Mouse (Mus musculus) hindlimb bud, embryonic 11.5 days (tissue): Measurements from ENCODE around the gene Olfr78.

ENCODE experiments used
- DNase-seq: peaks from one replicate; pipeline ENCODE4 v3.0.0-alpha.2; 2012; ENCODE audit warnings: low read depth, low spot score; ENCODE audit errors: extremely low spot score

Gene Olfr78

DNA sequence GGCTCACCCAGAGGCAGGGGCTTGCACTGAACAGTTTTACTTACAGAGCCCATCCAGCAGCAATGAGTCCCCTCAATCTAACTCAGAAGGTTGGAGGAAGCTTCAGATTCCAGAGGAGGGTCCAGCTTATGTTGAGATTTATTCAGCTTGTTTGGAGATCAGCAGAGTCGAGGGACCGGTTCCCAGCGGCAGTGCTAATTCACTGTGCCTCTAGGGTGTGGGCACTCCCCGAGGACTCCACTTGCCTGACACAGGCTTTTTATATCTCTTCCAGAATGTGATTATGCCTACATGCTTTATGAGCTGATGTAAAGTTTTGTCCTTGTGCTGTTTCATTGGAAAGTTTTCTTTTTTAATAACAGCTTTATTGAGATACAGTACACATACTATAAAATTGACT lies at the start of gene Olfr78, which contains the start of gene Olfr560:
Olfr78 (minus strand) TSS at position 206 of the 400 bp plus-strand sequence.
Olfr560 (minus strand) TSS at position 101 of the 400 bp plus-strand sequence.
- no peak for DNase-seq

DNA sequence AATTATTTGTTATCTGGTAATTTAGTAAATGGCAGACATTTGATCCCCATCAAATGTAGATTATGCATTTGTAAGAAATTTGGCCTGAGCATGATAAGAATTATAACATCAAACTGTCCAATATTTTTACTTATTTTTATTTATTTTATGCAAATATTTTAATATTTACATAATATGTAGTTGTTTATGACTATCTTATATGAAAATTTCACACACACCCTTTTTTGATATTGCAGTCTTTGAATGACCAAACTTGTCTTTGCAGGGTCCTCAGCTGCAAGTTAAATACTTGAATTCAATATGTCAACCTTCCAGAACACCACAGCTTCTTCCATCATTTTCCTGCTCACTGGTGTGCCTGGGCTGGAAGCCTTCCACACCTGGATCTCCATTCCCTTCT lies 43.9 kb upstream of the Olfr78 start, which contains the start of gene Olfr564:
Olfr564 (plus strand) TSS at position 301 of the 400 bp plus-strand sequence.
- no peak for DNase-seq

DNA sequence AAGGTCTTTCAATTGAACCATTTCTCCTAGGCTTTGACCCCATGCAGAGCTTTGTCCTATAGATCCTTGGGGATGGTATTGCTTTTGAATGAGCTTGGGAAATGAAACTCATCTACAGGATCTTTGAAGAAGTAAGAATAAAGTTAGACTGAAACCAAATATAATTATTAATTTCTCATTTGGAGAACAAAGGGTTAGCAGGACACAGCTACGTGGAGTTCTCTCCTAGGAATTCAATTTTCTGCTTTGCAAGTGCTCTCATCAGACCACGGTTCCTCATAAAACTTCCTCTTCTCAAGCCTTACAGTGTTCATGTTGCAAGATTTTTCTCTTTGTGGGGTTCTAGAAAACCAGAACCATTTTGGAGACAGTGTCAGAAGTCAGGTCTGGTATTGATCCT lies 11.7 kb upstream of the Olfr78 start, which contains the start of gene Olfr561:
Olfr561 (plus strand) TSS at position 301 of the 400 bp plus-strand sequence.
- DNase-seq = no peak

DNA sequence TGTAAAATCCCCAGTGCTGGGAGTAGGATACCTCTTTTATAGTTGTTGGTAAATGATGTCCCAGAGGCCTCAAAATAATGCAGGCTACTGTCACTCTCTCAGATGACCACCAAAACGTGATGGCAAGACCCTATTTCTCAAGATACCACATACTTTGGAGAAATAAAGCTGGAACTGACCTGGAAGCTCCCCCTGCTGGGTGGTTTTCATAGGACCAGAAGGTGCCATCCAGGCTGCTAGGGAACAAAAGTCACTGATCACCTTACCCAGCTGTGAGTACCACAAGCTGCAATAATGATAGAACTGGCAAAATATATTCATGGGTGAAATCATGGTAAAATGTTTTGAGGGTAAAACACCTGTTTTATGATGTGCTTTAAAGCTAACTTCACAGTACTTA lies 7.2 kb downstream of the Olfr78 start:
- DNase-seq = no peak

DNA sequence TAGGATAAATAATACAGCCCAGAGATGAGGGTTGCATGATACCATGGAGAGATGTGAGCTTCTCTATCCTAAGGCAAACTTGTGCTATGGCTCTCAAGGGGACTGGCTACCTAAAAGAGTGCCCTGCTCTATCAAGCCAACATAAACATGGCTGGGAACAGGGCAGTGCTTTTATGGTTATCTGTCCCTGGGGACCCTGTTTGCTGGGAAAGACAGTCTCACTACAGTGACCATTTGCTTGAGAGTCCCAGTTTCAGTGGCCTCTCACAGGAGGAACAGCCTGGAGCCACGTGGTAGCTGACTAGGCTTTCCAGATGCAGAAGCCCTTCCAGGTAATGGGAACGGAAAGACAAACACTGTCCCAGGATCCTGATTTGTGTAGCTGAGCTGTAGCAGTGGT lies 21.6 kb downstream of the Olfr78 start:
- no peak for DNase-seq

DNA sequence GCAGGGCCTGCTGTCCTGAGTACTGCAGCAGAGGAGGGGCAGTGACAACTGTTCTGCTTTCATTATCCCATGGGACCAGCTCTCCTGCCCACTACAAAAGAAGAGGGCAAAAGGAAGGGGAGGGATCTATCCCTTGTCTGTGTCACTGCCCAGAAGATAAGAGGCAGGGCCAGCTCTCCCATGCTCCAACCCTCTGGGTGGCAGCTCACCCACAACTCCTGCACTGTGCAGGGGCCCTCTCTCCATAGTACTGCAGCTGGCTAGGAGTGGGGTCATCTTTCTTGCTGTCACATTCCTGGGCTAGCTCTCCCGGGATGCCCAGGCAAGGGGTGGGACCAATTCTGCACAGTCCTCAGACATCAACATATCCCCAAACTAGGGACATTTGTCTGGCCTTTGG lies 25.5 kb downstream of the Olfr78 start:
- DNase-seq = no peak

DNA sequence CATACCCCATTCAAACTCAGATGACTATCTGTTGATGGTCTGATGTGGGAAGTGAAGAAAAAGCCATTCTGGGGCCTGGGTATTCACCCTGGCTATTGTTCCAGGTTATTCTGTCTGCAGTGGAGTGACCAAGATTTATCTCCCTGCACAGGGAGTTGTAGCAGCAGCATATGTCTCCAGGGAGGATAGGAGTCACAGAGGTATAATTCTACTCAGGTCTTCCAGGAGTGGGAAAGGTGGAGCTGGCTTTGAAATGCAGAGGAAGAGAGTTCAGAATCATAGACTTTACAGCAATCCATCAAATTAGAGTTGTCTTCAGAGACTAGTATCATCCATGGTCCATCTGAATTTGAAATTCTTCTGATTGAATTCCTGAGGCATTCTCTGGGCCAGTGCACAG lies 31.9 kb downstream of the Olfr78 start, which contains the start of gene Olfr559:
Olfr559 (minus strand) TSS at position 101 of the 400 bp plus-strand sequence.
- no peak for DNase-seq

DNA sequence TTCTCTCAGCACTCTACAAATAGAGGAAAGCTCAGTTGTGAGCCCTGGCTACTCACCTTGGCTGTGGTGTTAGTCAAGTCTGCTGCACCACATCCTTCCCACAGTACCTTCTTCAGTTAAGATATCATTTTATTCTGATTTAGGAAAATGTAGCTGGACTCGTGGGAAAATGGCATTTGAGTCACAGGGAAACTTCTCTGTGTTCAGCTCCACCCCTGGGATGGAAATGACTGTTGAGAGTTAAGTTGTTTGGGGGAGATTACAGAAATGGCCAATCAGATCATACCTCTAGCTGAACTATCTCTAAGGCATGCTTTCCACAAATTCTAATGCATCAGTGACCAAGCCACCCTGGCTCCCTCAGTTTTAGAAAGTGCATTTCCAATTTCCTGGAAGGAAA lies 40.3 kb downstream of the Olfr78 start, which contains the start of gene Olfr33:
Olfr33 (minus strand) TSS at position 101 of the 400 bp plus-strand sequence.
- no peak for DNase-seq

DNA sequence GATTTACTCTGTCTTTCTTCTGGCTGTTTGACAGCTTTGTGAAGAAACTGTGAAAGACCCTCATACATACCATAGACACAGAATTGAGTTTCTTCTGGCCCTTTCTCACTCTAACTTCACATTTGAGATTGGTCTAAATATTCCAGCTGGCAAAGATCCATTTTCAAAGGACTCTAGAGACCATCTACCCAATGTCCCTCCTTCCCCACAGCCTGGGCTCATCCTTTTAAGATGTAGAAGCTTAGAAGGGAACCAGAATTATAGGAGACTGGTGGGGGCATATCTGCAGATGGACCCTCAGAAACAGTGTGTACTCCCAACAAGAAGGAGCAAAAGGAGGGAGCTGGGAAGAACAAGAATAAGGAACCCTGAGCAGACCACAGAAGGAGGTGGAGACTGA lies 57.4 kb downstream of the Olfr78 start, which contains the start of gene Olfr558:
Olfr558 (plus strand) TSS at position 301 of the 400 bp plus-strand sequence.
- no peak for DNase-seq

DNA sequence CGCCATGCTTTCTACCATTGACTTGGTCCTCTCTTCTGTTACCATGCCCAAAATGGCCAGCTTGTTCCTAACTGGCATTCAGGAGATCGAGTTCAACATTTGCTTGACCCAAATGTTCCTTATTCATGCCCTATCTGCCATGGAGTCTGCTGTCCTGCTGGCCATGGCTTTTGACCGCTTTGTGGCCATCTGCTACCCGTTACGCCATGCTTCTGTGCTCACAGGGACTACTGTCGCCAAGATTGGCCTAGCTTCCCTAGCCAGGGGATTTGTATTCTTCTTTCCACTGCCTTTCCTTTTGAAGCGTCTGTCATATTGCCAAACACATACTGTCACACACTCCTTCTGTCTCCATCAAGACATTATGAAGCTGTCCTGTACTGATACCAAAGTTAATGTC lies 60.8 kb downstream of the Olfr78 start:
- no peak for DNase-seq

DNA sequence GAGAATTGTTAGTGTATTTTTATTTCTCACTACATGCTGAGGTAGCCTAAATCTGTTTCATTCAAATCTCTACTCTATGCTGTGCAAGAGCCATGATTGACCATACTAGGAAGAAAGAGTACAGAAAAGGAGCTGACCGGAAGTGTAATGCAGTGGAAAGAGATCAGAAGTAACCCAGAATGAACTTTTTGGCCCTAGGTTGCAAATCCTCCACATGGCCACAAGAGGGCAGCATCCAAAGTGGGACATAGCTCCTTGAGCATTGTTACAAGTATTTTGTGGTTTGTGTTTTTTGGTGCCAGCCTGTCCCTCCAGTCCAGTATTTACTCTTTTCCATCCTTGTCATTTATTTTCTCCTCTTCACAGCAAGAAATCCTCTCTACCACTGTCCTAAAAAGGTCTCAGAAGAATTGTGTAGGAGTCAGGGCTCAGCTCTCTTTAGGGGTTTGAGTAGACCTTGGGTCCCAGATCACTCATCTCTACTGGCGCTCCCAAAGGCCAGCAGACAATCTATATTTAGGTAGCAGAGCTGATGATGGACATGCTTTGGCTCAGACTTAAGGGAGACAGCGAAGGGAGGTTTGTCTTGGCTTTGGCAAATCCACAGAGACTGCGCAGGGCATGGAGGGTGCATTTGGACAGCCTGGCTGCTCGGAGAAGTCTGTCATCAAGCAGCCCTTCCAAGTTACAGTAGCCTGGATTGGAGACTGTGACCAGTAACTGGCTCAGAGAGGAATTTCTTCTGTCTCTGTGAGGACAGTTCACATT lies 63.7 kb downstream of the Olfr78 start, which contains the start of gene Olfr557:
Olfr557 (plus strand) TSS at position 553 of the 768 bp plus-strand sequence.
- DNase-seq = peak; percentile 18
